Mouse (Mus musculus) adrenal gland, adult (tissue): ENCODE measurements around the gene Trp53.
"Not testable (repeated sequence)": the region's sequence is repeated elsewhere in the genome, so short reads cannot be mapped to it uniquely, and the experiment has no call there.

Experiments used
- DNase-seq, 2 experiments: peaks; one replicate each; pipeline ENCODE4 v3.0.0; 2022 to 2023; ENCODE audit warnings: low spot score in 1 of 2; ENCODE audit not compliant: inconsistent age in 2 of 2

Gene Trp53

DNA sequence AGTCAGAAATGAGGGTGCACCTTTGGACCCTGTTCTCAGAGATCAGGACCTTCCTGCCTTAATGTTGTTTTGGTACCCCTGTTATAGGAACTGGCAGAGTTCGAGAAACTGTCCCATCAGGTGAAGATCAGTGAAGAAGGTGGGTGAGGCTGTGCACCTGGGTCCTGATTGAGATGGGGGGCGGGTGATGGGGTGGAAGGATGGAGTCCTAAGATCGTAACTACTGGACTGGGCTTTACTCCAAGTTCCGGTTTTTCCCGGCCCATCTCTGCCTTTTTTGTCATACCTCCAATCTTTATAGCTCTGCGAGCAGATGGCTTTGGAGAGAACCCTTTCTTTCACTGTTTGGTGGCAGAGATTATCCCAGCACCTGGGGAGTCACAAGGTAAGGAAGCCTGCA lies 42.2 kb downstream of the Trp53 start:
- peak in 1 of 2 experiments; percentile 56 for DNase-seq

DNA sequence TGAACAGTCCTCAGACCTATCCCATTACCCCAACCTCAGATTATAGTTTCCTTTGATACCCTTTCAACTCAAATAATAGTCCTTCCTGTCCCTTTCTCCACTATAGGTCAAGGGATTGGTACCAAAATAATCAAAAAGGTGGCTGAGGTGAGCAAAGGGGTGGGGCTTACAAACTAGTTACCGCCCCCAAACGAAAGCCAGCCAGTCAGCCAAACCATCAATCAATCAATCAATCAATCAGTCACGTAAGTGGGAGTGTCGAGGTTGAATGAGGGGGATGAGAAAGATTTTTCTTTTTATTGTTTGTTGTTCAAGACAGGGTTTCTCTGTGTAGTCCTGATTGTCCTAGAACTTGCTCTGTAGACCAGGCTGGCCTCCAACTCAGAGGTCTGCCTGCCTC lies 42.8 kb downstream of the Trp53 start:
- no peak for DNase-seq

DNA sequence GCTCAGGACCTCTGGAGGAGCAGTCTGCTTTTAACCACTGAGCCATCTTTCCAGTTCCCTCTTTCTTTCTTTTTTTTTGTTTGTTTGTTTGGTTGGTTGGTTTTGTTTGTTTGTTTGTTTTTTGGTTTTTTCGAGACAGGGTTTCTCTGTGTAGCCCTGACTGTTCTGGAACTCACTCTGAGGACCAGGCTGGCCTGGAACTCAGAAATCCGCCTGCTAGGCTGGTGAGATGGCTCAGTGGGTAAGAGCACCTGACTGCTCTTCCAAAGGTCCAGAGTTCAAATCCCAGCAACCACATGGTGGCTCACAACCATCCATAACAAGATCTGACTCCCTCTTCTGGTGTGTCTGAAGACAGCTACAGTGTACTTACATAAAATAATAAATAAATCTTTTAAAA lies 44.2 kb downstream of the Trp53 start:
- not testable (repeated sequence) for DNase-seq

DNA sequence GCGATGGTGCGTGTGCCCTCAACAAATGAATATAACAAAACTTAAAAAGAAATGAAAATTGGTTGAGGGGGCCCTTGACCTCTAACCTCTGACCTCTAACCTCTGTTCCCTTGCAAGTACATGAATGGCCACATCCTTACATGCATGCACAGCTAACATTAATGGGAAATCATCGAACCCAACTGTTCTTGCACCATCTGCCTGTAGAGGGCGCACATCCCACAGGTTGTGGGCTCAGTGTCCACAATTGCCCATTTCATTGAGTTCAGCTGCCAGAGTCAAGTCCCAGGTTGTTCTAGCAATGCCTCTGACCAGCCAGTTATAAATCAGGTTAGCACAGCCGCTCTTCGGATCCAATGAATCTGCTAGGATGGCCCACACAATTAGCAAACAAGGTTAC lies 48.1 kb downstream of the Trp53 start:
- peak; percentile 75 to 92 for DNase-seq

DNA sequence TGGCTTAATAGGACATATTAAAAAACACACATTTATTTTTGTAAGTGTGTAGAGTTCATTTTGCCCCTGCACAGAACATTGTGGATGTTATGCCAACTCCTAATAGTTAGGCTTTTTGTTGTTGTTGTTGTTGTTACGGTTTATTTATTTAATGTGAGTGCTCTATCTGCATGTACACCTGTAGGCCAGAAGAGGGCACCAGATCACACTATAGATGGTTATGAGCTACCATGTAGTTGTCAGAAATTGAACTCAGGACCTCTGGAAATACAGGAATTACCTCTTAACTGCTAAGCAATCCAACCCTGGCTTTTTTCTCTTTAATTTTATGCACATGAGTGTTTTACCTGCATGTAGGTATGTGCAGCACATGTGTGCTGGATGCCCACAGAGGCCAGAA lies 49.6 kb downstream of the Trp53 start:
- peak in 1 of 2 experiments; percentile 64 for DNase-seq

DNA sequence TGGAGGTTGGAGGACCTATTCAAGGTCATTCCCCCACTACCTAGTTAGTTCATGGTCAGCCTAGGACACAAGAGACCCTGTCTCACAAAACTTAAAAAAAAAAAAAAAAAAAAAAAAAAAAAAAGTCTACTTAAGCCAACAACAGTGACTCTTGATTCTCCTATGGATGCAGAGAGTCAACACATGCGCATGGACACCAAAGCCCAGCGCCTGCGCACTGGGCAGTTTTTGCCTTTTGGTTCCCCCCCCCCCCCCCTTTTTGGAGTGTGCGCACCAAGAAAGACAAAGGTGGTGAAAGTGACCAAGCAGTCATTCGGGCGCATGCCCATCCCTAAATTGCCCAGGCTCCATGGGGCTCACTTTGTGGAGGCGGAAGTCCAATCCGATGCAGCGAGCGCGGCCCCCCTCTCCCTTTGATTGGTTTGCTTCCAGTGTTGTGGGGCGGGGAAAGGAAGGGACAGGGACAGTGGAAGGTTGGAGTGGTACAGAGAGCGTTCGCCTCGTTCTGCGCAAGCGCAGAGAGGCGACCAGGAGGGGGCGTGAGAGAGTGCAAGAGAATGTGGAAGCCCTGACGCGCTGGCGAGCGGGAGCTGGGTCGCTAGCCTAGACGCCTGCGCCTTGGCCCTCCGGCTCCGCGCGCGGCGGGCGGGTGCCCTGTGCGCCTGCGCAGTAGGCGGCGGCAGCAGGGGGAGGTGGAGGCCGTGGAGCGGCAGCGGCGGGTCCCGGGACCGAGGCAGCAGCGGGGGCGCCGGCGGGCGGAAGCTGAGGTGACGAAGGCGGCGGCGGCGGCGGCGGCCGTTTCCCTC lies 52.3 kb downstream of the Trp53 start, which contains the start of gene Fxr2:
Gene Fxr2 (plus strand): TSS at position 707 of the 806 bp plus-strand sequence.
- peak; percentile 100 for DNase-seq

DNA sequence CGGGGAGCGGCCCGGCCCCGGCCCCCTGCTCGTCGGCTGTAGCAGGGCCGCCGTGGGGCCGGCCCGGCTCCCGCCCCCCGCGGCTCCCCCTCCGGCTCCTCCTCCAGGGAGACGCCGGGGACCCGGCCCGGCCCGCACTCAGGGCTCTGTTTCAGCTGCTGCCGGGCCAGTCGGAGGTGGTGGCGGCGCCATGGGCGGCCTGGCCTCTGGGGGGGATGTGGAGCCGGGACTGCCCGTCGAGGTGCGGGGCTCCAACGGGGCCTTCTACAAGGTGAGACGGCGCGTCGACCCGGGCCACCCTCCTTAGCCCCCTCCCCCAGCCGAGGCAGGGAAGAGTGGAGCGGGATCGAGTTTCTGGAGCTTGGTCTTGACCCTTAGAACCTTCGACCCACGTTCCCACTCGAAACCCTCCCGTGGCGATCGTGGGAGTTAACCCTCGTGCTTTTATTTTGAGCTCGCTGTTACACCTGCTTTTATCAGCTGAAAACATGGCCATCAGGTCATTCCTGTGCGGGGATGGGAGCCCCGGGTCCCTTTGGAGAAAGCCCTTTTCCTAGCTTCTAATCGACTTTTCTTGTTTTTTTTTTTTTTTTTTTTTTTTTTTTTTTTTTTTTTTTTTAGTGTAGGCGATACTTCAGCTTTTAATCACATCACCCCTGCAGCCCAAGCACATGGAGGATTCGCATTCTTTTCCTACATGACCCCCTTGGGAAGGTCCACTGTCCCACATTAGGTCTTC lies 53.1 kb downstream of the Trp53 start:
- peak in 1 of 2 experiments; percentile 48 for DNase-seq

DNA sequence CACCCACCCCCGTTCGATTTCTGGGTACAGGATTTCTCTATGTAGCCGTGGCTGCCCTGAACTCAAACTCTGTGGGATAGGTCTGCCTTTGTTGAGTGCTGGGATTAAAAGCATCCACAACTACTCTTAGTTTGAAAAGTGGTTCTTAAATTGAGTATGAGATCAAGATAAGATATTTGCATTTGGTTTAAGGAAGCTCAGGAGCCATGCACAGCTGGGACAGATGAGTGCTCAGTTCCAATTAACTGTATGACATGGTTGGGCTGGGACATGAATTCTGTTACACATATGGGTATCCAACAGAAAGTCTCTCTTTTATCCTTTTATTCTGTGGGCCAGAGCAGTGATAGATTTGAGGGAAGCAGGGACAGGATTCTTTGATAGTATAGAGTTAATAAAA lies 55.3 kb downstream of the Trp53 start:
- DNase-seq: no peak
